Mouse (Mus musculus): ENCODE results near the gene Clint1. TPM values are rescaled to one million over a fixed set of nuclear protein-coding genes. Genes with fewer than 3 reads are reported as not detected.
A peak's percentile ranks its signal among the peaks of the same experiment; 100 is the strongest.

The Clint1 gene
- polyA plus RNA-seq, 1 experiment from 2014 or later: 41.6 TPM

DNA sequence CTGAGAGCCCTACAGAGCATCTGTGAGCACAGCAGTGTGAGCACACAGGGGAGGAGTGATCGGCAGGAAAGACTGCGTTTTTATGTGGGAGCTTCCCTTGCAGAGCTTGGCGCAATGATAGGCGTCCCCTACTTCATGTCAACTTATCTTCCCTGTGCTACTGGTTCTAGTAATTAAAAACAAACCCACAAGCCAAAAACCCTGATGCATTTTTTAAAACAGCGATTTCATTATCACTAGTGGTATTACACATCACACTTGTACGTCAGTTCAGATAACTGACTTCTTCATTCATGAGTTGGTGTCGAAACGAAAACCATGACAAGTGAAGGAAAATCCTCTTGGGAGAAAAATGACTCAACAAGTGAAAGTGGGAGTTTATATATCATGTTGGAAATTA, 87.1 kb downstream of the Clint1 start:
- DNase-seq (ENCODE audit: low spot score): no peak
- Histone ChIP-seq H3K36me3 (ENCODE audit: insufficient read depth, low read length) (0 out of 2 replicates have a peak, but pooled peaks cover 2% of the 10 kb centered on the region), H3K9me3 (ENCODE audit: low read length) (no peaks in the 10 kb centered on the region), H3K4me2 (replicated peaks; ENCODE audit: low read depth, low read length) (no peak overlapping the region), H3K9ac (replicated peaks; ENCODE audit: low read depth) (no peak overlapping the region), H3K27me3 (replicated peaks; ENCODE audit: insufficient read depth, low read length) (no peaks in the 10 kb centered on the region), H3K4me3 (ENCODE audit: low read depth, low read length) (no peak overlapping the region), H3K4me1 (ENCODE audit: insufficient read depth, low read depth, low read length) (no peaks in the 10 kb centered on the region), H3K27ac (ENCODE audit: low read length) (no peak overlapping the region)
- no peak for ATAC-seq
- TF ChIP-seq EP300 (IDR thresholded peaks at IDR 0.05) (no peak), CTCF (IDR thresholded peaks at IDR 0.05) (no peak)
- WGBS: 93% methylated on average over 8 of the region's 8 CpGs

DNA sequence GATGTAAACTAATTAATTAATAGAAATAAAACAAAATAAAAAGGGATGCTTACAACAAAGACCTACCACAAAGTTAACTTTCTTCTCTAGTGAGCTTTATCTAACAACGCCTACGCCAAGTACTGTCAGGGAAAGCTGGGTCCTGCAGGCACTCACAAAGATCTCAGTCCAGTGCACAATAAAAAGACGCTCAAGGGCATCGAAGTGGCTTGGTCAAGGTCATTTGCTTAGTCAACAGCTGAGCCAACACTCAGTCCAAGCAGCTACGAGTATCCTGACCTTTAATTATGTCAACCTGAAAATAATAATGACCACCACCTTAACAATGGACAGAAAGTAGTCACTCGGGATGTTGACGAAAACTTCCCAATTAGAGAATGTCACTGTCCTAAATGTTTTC, 90.4 kb downstream of the Clint1 start:
- Histone ChIP-seq H3K9ac (replicated peaks; ENCODE audit: low read depth) (no peak overlapping the region), H3K27me3 (replicated peaks; ENCODE audit: insufficient read depth, low read length) (no peaks in the 10 kb centered on the region), H3K4me1 (ENCODE audit: insufficient read depth, low read depth, low read length) (no peaks in the 10 kb centered on the region), H3K9me3 (ENCODE audit: low read length) (no peaks in the 10 kb centered on the region), H3K27ac (ENCODE audit: low read length) (no peak overlapping the region), H3K36me3 (ENCODE audit: insufficient read depth, low read length) (no peaks in the 10 kb centered on the region), H3K4me2 (replicated peaks; ENCODE audit: low read depth, low read length) (no peak overlapping the region), H3K4me3 (ENCODE audit: low read depth, low read length) (no peak overlapping the region)
- ATAC-seq: no peak
- DNase-seq (ENCODE audit: low spot score): no peak
- WGBS: 89% methylated on average over 7 of the region's 7 CpGs
- no peak for TF ChIP-seq EP300 (IDR thresholded peaks at IDR 0.05)
- TF ChIP-seq CTCF (IDR thresholded peaks at IDR 0.05): no peak

DNA sequence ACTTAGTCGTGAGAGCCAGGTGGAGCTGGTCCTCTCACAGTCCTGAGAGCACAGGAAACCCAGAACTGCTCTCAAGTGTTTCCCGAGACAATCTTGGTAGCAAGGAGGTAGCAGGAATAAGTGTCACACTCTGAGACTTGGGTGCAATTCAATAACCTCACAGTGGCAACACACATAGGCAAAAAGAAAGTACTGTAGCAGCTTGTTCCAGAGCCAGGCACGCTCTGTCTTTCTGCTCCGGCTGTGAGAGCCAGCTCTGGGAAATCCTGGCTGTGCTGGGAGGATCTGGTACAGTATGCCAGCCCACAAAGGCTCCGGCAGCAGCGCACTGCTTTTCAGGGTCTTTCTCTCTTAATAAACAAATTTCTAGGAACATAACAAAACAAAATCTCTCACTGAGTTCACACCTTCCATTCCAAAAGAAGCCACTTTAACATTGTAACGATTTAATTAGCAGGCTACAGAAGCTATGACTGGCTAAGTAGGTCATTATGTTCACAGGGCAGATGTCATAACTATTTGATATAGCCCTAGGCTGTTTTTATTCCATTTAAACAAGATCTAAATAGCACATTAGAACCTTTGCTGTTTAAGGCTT, 91.4 kb downstream of the Clint1 start:
- Histone ChIP-seq H3K9me3 (ENCODE audit: low read length) (no peaks in the 10 kb centered on the region), H3K4me2 (replicated peaks; ENCODE audit: low read depth, low read length) (peak overlapping the region; percentile 98), H3K27me3 (replicated peaks; ENCODE audit: insufficient read depth, low read length) (no peaks in the 10 kb centered on the region), H3K36me3 (ENCODE audit: insufficient read depth, low read length) (no peaks in the 10 kb centered on the region), H3K27ac (ENCODE audit: low read length) (no peak overlapping the region), H3K9ac (replicated peaks; ENCODE audit: low read depth) (no peak overlapping the region), H3K4me3 (ENCODE audit: low read depth, low read length) (peak overlapping the region; percentile 87; the same call in 1 of the 2 replicates), H3K4me1 (ENCODE audit: insufficient read depth, low read depth, low read length) (no peaks in the 10 kb centered on the region)
- 42% methylated on average over 7 of the region's 7 CpGs for WGBS
- no peak for ATAC-seq
- DNase-seq (ENCODE audit: low spot score): no peak
- TF ChIP-seq CTCF (IDR thresholded peaks at IDR 0.05) (no peak), EP300 (IDR thresholded peaks at IDR 0.05) (no peak)

DNA sequence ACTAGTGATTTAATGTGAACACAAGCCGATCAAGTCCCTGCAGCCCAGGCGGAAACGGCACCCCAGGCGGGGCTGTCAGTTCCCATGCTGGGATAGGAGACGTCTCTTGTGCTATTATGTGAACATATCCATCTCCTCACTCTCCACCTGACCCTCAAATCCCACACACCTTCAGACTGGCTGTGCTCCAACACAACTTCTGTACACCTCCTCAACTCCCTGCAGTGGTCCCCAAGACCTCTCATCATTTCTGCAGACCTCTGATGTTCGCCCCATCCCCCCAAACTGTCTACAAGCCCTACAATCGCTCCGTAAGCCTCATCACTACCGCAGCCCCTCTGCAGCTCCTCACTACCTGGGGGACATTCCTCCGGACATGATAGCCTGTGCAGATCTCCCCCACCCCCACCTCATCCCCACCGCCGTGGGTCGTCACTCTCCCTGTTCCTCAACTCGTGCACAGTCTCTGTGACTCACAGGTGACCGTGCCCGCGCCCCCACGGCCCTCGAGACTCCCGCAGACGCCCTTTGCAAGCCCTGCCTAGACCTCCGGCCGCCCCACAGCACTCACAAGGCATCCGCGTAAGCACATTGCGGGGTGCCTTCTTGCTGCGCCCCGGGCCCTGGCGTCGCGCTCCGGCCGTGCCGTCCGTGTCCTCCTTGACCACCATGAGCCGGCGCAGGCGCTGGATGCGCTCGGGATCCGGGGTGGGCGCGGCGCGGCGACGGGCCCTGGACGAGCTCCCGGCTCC, 92.2 kb downstream of the Clint1 start:
- no peak for TF ChIP-seq EP300 (IDR thresholded peaks at IDR 0.05)
- no peak for TF ChIP-seq CTCF (IDR thresholded peaks at IDR 0.05)
- DNase-seq (ENCODE audit: low spot score): peak; percentile 17
- Histone ChIP-seq H3K27me3 (replicated peaks; ENCODE audit: insufficient read depth, low read length) (no peaks in the 10 kb centered on the region), H3K9ac (replicated peaks; ENCODE audit: low read depth) (peak overlapping the region; percentile 60), H3K4me2 (replicated peaks; ENCODE audit: low read depth, low read length) (peak overlapping the region; percentile 98), H3K4me3 (ENCODE audit: low read depth, low read length) (peak overlapping the region; percentile 87), H3K27ac (ENCODE audit: low read length) (no peak overlapping the region), H3K4me1 (ENCODE audit: insufficient read depth, low read depth, low read length) (no peaks in the 10 kb centered on the region), H3K9me3 (ENCODE audit: low read length) (no peaks in the 10 kb centered on the region), H3K36me3 (ENCODE audit: insufficient read depth, low read length) (no peaks in the 10 kb centered on the region)
- ATAC-seq: no peak; the same call in none of the 2 replicates
- WGBS: under 1% methylated on average over 38 of the region's 49 CpGs

DNA sequence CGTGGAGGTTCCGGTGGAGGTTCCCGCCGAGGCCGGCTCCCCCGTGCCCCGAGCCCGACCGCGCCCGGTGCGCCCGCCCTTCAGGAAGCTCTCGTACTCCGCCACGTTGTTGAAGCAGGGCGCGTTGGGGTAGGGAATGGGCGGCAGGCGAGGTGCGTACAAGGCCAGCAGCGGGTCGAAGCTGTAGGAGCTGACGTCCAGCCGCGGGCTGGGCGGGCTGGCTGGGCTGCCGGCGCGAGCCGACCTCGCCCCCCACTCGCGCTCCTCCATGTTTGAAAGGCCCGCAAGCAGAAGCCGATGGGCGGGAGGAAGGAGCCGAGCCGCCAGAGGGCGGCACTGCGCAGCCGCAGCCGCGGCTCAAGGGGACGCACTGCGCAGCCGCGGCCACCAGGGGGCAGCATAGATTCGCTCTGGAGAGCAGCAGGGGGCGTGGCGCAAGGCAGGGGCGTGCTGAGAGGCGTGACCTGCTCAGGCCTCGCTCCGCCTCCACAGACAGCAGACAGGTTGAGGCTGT, 92.8 kb downstream of the Clint1 start, which contains the start of gene Lsm11:
TSS of gene Lsm11 (minus strand) at position 293 of the 514 bp plus-strand sequence.
- DNase-seq (ENCODE audit: low spot score) (peak; percentile 94), ATAC-seq (peak; percentile 95)
- no peak within 1 kb of the TSS for H3K27ac ChIP-seq (ENCODE audit: low read length)
- peak within 1 kb of the TSS; percentile 87 for H3K4me3 ChIP-seq (ENCODE audit: low read depth, low read length)
- under 1% methylated on average over 41 of the region's 55 CpGs for WGBS
- TF ChIP-seq CTCF (IDR thresholded peaks at IDR 0.05) (peak; percentile 100), EP300 (IDR thresholded peaks at IDR 0.05) (no peak)
- no peaks in the 10 kb centered on the region for H3K4me1 ChIP-seq (ENCODE audit: insufficient read depth, low read depth, low read length)
- no peaks in the 10 kb centered on the region for H3K36me3 ChIP-seq (ENCODE audit: insufficient read depth, low read length)
- no peaks in the 10 kb centered on the region for H3K9me3 ChIP-seq (ENCODE audit: low read length)
- H3K27me3 ChIP-seq (replicated peaks; ENCODE audit: insufficient read depth, low read length): no peaks in the 10 kb centered on the region
- peak within 1 kb of the TSS; percentile 98 for H3K4me2 ChIP-seq (replicated peaks; ENCODE audit: low read depth, low read length)
- H3K9ac ChIP-seq (replicated peaks; ENCODE audit: low read depth): peak within 1 kb of the TSS; percentile 60

DNA sequence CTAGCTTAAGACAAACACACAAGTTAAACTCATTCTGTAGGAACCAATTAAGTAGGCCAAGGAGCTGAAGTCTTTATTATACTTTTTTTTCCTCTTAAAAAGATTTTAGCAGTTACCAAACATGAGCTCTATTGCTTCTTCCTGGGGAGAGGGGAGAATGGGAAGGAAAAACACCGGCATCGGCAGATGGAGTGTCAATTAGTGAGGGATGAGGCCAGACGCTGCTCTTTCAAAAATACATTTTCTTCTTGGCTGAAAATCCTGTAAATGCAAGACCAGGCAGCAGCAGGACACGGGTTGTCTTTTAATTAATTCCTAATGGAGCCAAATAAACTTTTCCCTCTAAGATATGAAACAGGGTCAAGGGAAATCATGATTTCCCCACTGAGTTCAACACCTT, 94.9 kb downstream of the Clint1 start:
- no peak overlapping the region for H3K4me2 ChIP-seq (replicated peaks; ENCODE audit: low read depth, low read length)
- H3K4me3 ChIP-seq (ENCODE audit: low read depth, low read length): no peak overlapping the region
- no peak overlapping the region for H3K9ac ChIP-seq (replicated peaks; ENCODE audit: low read depth)
- no peaks in the 10 kb centered on the region for H3K27me3 ChIP-seq (replicated peaks; ENCODE audit: insufficient read depth, low read length)
- no peaks in the 10 kb centered on the region for H3K9me3 ChIP-seq (ENCODE audit: low read length)
- DNase-seq (ENCODE audit: low spot score) (no peak), ATAC-seq (no peak)
- peaks cover 4% of the 10 kb centered on the region; the same call in 1 of the 2 replicates for H3K36me3 ChIP-seq (ENCODE audit: insufficient read depth, low read length)
- WGBS: 71% methylated on average over 4 of the region's 4 CpGs
- no peak overlapping the region for H3K27ac ChIP-seq (ENCODE audit: low read length)
- TF ChIP-seq CTCF (IDR thresholded peaks at IDR 0.05): no peak
- TF ChIP-seq EP300 (IDR thresholded peaks at IDR 0.05): no peak
- H3K4me1 ChIP-seq (ENCODE audit: insufficient read depth, low read depth, low read length): no peaks in the 10 kb centered on the region
